Mouse (Mus musculus) G1E (cell line): ENCODE data around the gene Igfbp5.

Experiments
- CTCF ChIP-seq: IDR thresholded peaks from 2 replicates; pipeline ENCODE4 v1.5.1; 2012; ENCODE audit warnings: low read depth, low read length, inconsistent platforms, mixed read lengths
- GATA1 ChIP-seq: IDR thresholded peaks from 2 replicates; pipeline ENCODE4 v1.6.1; 2012; ENCODE audit warnings: borderline replicate concordance, low read length, inconsistent platforms, mixed read lengths
- GATA2 ChIP-seq: IDR thresholded peaks from 2 replicates; pipeline ENCODE4 v1.6.1; 2012; ENCODE audit warnings: low read depth, low read length, inconsistent platforms, borderline replicate concordance
- POLR2AphosphoS5 ChIP-seq: IDR thresholded peaks from 2 replicates; pipeline ENCODE4 v1.6.1; 2012; ENCODE audit warnings: low read depth, low read length, inconsistent platforms; ENCODE audit not compliant: insufficient replicate concordance
- TAL1 ChIP-seq: conservative IDR thresholded peaks from 2 replicates; pipeline ENCODE4 v1.6.1; 2012; ENCODE audit warnings: low read depth, low read length, inconsistent platforms, mixed read lengths

DNA sequence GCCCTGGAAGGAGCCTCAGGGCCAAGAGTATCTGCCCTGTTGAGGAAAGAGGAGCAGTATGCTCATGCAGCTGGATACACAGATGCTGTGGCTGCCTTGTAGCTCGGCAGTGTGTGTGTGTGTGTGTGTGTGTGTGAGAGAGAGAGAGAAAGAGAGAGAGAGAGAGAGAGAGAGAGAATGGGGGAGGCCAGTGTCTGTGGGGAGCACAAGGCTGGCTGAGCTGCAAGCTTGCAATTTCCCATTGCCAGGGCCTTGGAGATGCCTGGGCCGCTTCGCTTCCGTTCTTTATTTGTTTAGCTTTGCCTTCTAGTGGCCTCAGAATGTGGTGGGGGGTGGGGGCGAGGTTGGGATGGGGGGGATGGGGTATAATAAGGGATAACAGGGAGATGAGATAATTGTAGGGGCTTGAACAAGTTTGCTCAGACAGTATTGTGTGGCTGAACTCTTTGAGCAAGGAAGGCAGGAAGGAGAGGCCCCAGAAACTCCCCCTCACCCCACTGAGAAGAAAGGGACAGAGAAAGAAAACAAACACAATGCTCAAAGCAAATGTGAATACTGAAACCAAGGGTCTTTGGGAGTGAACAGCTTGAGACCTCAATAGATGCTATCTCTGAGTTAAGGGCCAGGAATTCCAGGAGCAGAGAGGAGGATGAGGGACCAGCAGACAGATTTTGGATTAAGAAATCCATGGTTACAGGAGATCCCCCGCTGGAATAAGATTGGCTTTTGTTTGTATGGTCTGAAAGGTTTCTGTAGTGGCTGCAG is 60.9 kb downstream of the Igfbp5 start:
- TF ChIP-seq CTCF (no peak), GATA1 (no peak), TAL1 (no peak), GATA2 (no peak), POLR2AphosphoS5 (no peak)
